Mouse (Mus musculus) hindbrain, postnatal 0 days (tissue): ENCODE results near the gene Rptor. TPM values are rescaled to one million over a fixed set of nuclear protein-coding genes. Genes with fewer than 3 reads are reported as not detected.
A peak's percentile ranks its signal among the peaks of the same experiment; 100 is the strongest.

Source experiments
- ATAC-seq: fragments of 200-750 bp; cut with Nextera tagmentation; 2 replicates; pipeline ENCODE4 v1.8.0; 2017; ENCODE audit warnings: mild to moderate bottlenecking, moderate TSS enrichment, moderate library complexity
- DNase-seq: peaks from one replicate; pipeline ENCODE4 v3.0.0-alpha.2; 2015; ENCODE audit warnings: low spot score
- H3K27ac ChIP-seq: fragments of 300-500 bp; sonication (generic); 2 replicates; pipeline ENCODE4 v1.5.1; 2014; ENCODE audit warnings: mild to moderate bottlenecking
- H3K27me3 ChIP-seq: fragments of 300-500 bp; sonication (generic); 2 replicates; pipeline ENCODE4 v1.6.1; 2014; ENCODE audit warnings: low read length, mixed read lengths; ENCODE audit not compliant: insufficient read depth
- H3K36me3 ChIP-seq: fragments of 300-500 bp; sonication (generic); 2 replicates; pipeline ENCODE4 v1.6.1; 2014; ENCODE audit warnings: low read length, mixed read lengths; ENCODE audit not compliant: insufficient read depth
- H3K4me1 ChIP-seq: fragments of 300-500 bp; sonication (generic); 2 replicates; pipeline ENCODE4 v1.6.1; 2014; ENCODE audit warnings: antibody characterized with exemption, low read length, mixed read lengths; ENCODE audit not compliant: insufficient read depth
- H3K4me2 ChIP-seq: fragments of 300-500 bp; sonication (generic); 2 replicates; pipeline ENCODE4 v1.6.1; 2014; ENCODE audit warnings: low read depth, mild to moderate bottlenecking, low read length, moderate library complexity, mixed read lengths
- H3K4me3 ChIP-seq: fragments of 300-500 bp; sonication (generic); 2 replicates; pipeline ENCODE4 v1.5.1; 2014; ENCODE audit warnings: low read length
- H3K9ac ChIP-seq: fragments of 300-500 bp; sonication (generic); replicated peaks from 2 replicates; pipeline ENCODE4 v1.6.1; 2014; ENCODE audit warnings: mild to moderate bottlenecking, low read length, moderate library complexity, mixed read lengths
- H3K9me3 ChIP-seq: fragments of 300-500 bp; sonication (generic); 2 replicates; pipeline ENCODE4 v1.6.1; 2016; ENCODE audit warnings: low read length, mixed read lengths
- CTCF ChIP-seq: IDR thresholded peaks from 2 replicates; pipeline ENCODE4 v1.5.1; 2016; ENCODE audit warnings: antibody characterized with exemption, control low read depth, low read depth
- WGBS: fragments of 180-500 bp; shearing (Covaris S2); extraction: QIAGEN DNeasy Blood & Tissue Kit; methylation state at CpG from one replicate; pipeline ENCODE4 v1.1.7; 2014; 5-methylcytosine and 5-hydroxymethylcytosine counted together
- polyA plus RNA-seq: library from polyadenylated mRNA; unstranded; fragments of >200 nt; fragmentation: Nextera tagmentation; extraction: Ambion mirVana; gene quantifications from 2 replicates; pipeline ENCODE4 v1.2.1, GENCODE M21; 2015
- total RNA-seq: library from RNA; depleted of rRNA; stranded (reverse); fragments of >200 nt; gene quantifications from 2 replicates; pipeline ENCODE4 v1.2.3, GENCODE M21; 2014

The Rptor gene
- total and polyA plus RNA-seq, 2 experiments from 2014 or later = 8.7 to 69.0 TPM

- Histone ChIP-seq H3K36me3 (peaks cover 22% of the 10 kb centered on the region; the same call in 1 of the 2 replicates), H3K4me3 (no peak overlapping the region), H3K27ac (0 out of 2 replicates have a peak overlapping the region, but pooled peaks have one; percentile 7), H3K4me1 (0 out of 2 replicates have a peak, but pooled peaks cover under 1% of the 10 kb centered on the region), H3K9me3 (no peaks in the 10 kb centered on the region), H3K4me2 (no peak overlapping the region), H3K27me3 (no peaks in the 10 kb centered on the region), H3K9ac (no peak overlapping the region)
- 82% methylated on average over 4 of the region's 4 CpGs for WGBS
- no peak for TF ChIP-seq CTCF
- DNase-seq = no peak
- no peak for ATAC-seq
Observed at GRCm38 (mm10) chr11:119868556-119868955, 265.9 kb downstream of the Rptor start.

GRCm38 (mm10) chr11:119871141-119871540 lies 268.4 kb downstream of the Rptor start:
- no peak overlapping the region for H3K4me3 ChIP-seq
- no peaks in the 10 kb centered on the region for H3K4me1 ChIP-seq
- no peak for TF ChIP-seq CTCF
- H3K4me2 ChIP-seq = no peak overlapping the region
- H3K27ac ChIP-seq = no peak overlapping the region
- H3K27me3 ChIP-seq = no peaks in the 10 kb centered on the region
- WGBS = 85% methylated on average over 7 of the region's 7 CpGs
- ATAC-seq (no peak), DNase-seq (no peak)
- H3K9me3 ChIP-seq = no peaks in the 10 kb centered on the region
- H3K36me3 ChIP-seq = peaks cover 34% of the 10 kb centered on the region; the same call in 1 of the 2 replicates
- no peak overlapping the region for H3K9ac ChIP-seq

GRCm38 (mm10) chr11:119873643-119874042 lies 270.9 kb downstream of the Rptor start:
- no peak for DNase-seq
- Histone ChIP-seq H3K36me3 (peaks cover 36% of the 10 kb centered on the region; the same call in 1 of the 2 replicates), H3K9ac (no peak overlapping the region), H3K27ac (no peak overlapping the region), H3K9me3 (no peaks in the 10 kb centered on the region), H3K4me3 (no peak overlapping the region), H3K27me3 (no peaks in the 10 kb centered on the region), H3K4me1 (no peaks in the 10 kb centered on the region), H3K4me2 (no peak overlapping the region)
- no peak for ATAC-seq
- 95% methylated on average over 4 of the region's 4 CpGs for WGBS
- no peak for TF ChIP-seq CTCF

- H3K4me3 ChIP-seq = no peak overlapping the region
- no peak overlapping the region for H3K9ac ChIP-seq
- no peak for ATAC-seq
- no peaks in the 10 kb centered on the region for H3K4me1 ChIP-seq
- 88% methylated on average over 1 of the region's 1 CpGs for WGBS
- no peaks in the 10 kb centered on the region for H3K9me3 ChIP-seq
- H3K4me2 ChIP-seq = no peak overlapping the region
- DNase-seq = no peak
- no peak for TF ChIP-seq CTCF
- H3K27me3 ChIP-seq = no peaks in the 10 kb centered on the region
- peaks cover 36% of the 10 kb centered on the region; the same call in 1 of the 2 replicates for H3K36me3 ChIP-seq
- H3K27ac ChIP-seq = no peak overlapping the region
Observed at GRCm38 (mm10) chr11:119874841-119875240, 272.1 kb downstream of the Rptor start.

GRCm38 (mm10) chr11:119875685-119876084 lies 273.0 kb downstream of the Rptor start:
- ATAC-seq = no peak
- Histone ChIP-seq H3K36me3 (peaks cover 36% of the 10 kb centered on the region; the same call in 1 of the 2 replicates), H3K9me3 (no peaks in the 10 kb centered on the region), H3K27ac (no peak overlapping the region), H3K4me1 (no peaks in the 10 kb centered on the region), H3K4me2 (no peak overlapping the region), H3K27me3 (no peaks in the 10 kb centered on the region), H3K9ac (no peak overlapping the region), H3K4me3 (no peak overlapping the region)
- TF ChIP-seq CTCF = no peak
- whole genome bisulfite sequencing = 81% methylated on average over 9 of the region's 9 CpGs
- DNase-seq = no peak

- DNase-seq (no peak), ATAC-seq (no peak)
- no peak overlapping the region for H3K9ac ChIP-seq
- no peaks in the 10 kb centered on the region for H3K9me3 ChIP-seq
- no peak overlapping the region for H3K4me2 ChIP-seq
- H3K4me1 ChIP-seq = no peaks in the 10 kb centered on the region
- no peak overlapping the region for H3K27ac ChIP-seq
- TF ChIP-seq CTCF = no peak
- no peak overlapping the region for H3K4me3 ChIP-seq
- peaks cover 27% of the 10 kb centered on the region; the same call in 1 of the 2 replicates for H3K36me3 ChIP-seq
- no peaks in the 10 kb centered on the region for H3K27me3 ChIP-seq
- 95% methylated on average over 7 of the region's 7 CpGs for WGBS
Observed at GRCm38 (mm10) chr11:119877124-119877523, 274.4 kb downstream of the Rptor start.

- Histone ChIP-seq H3K36me3 (peaks cover 11% of the 10 kb centered on the region; the same call in 1 of the 2 replicates), H3K9me3 (no peaks in the 10 kb centered on the region), H3K4me2 (no peak overlapping the region), H3K27me3 (no peaks in the 10 kb centered on the region), H3K4me1 (no peaks in the 10 kb centered on the region), H3K9ac (no peak overlapping the region), H3K4me3 (no peak overlapping the region), H3K27ac (no peak overlapping the region)
- no peak for TF ChIP-seq CTCF
- WGBS = 89% methylated on average over 5 of the region's 5 CpGs
- DNase-seq (no peak), ATAC-seq (no peak)
Observed at GRCm38 (mm10) chr11:119879573-119879972, 276.9 kb downstream of the Rptor start.
